Mouse (Mus musculus): Measurements from ENCODE around the gene Rmi2. TPM values are rescaled to one million over a fixed set of nuclear protein-coding genes. Genes with fewer than 3 reads are reported as not detected.

The Rmi2 gene
- total and polyA plus RNA-seq, 3 experiments = 2.8 to 8.0 TPM; not detected in 1

DNA sequence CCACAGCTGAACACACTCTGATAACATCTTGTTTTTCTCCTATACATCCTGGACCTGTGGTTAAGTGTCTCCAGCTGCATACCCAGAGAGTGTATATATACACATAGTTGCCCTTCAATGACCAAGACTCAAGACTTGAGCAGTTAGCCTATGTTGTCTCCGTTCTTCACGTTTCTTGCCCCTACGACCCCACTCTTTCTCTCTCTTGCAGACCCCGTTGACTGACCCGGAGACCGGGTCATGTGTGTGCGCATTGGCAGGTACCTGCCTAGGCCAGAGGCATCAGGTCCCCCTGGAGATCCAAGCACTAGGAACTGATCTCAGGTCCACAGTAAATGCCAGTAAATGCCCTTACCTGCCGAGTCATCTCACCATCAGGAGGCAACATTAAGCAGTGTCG is 7.6 kb upstream of the Rmi2 start:
- DNase-seq (ENCODE audit: low read depth, low spot score) = no peak

DNA sequence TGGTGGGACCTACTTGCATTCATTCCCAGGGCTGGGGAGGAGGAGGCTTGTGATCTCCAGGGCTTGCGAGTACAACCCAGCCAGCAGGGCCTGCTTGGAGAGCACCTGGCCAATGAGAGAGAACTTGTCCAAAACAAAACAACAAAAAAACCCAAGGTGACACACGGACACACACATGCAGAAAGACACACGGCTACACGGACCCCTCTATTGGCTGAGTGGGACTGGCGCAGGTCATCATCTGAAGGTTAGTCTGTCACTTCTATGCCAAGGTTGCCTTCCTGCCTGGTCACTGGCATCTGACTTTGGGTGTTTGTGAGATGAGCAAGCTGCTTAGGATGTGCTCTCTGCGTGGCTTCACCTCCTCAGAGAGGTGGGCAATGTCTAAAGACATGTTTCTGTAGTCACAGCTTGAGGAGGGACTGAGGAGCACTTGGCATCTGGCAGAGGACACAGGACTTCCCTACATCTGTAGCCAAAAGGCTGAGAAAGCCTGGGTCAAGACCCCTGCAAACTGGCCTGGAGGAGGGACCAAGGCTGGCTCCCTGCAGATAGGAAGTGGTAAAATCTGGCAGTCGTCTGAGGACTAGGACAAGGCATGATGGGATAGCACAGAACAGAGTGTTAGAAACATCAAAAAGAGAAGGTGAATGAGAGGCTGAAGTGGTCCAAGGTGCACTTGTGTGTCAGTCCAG is 6.9 kb upstream of the Rmi2 start:
- H3K27ac ChIP-seq (ENCODE audit: control insufficient read depth, low read depth, low read length) = no peak overlapping the region

More for the DNA sequence above, 7.6 kb upstream of the Rmi2 start:
- Histone ChIP-seq H3K9me3 (replicated peaks; ENCODE audit: insufficient read depth, low read length) (no peaks in the 10 kb centered on the region), H3K27me3 (ENCODE audit: control insufficient read depth in 1 of 2, insufficient read depth in 2 of 2, low read length in 2 of 2) (no peaks in the 10 kb centered on the region), H3K9ac (ENCODE audit: control insufficient read depth, low read depth, low read length, poor library complexity, severe bottlenecking) (no peak overlapping the region), H3K4me3 (ENCODE audit: control insufficient read depth in 1 of 2, insufficient read depth in 1 of 2, low read depth in 2 of 2, low read length in 2 of 2) (no peak overlapping the region), H3K4me1 (ENCODE audit: control insufficient read depth in 1 of 2, insufficient read depth in 2 of 2, low read length in 2 of 2) (no peaks in the 10 kb centered on the region), H3K27ac (ENCODE audit: control insufficient read depth, low read depth, low read length) (no peak overlapping the region), H3K36me3 (ENCODE audit: control insufficient read depth in 1 of 2, insufficient read depth in 2 of 2, low read length in 2 of 2) (no peaks in the 10 kb centered on the region), H3K79me2 (ENCODE audit: control insufficient read depth, insufficient read depth, low read length, poor library complexity) (no peaks in the 10 kb centered on the region)
- TF ChIP-seq MAZ (IDR thresholded peaks at IDR 0.05; ENCODE audit: low read depth, low read length) (no peak), MEF2A (IDR thresholded peaks at IDR 0.05; ENCODE audit: extremely low read depth, insufficient replicate concordance, low read depth, low read length, poor library complexity, severe bottlenecking) (no peak), TCF12 (IDR thresholded peaks at IDR 0.05; ENCODE audit: low read depth, low read length) (no peak), E2F4 (IDR thresholded peaks at IDR 0.05; ENCODE audit: borderline replicate concordance, low read depth, low read length) (no peak), ETS1 (IDR thresholded peaks at IDR 0.05; ENCODE audit: low read depth, low read length) (no peak), RCOR1 (IDR thresholded peaks at IDR 0.05; ENCODE audit: low read depth, low read length) (no peak), CHD1 (IDR thresholded peaks at IDR 0.05; ENCODE audit: low read depth, low read length) (no peak), MYB (IDR thresholded peaks at IDR 0.05; ENCODE audit: low read depth, low read length) (no peak), NRF1 (IDR thresholded peaks at IDR 0.05; ENCODE audit: insufficient read depth, low read depth, low read length, poor library complexity, severe bottlenecking) (no peak), HCFC1 (IDR thresholded peaks at IDR 0.05; ENCODE audit: low read depth, low read length) (no peak), GATA1 (IDR thresholded peaks at IDR 0.05; ENCODE audit: low read depth, low read length) (no peak), EP300 (IDR thresholded peaks at IDR 0.05; ENCODE audit: low read depth in 1 of 2, low read length in 2 of 2) (no peak), POLR2AphosphoS2 (IDR thresholded peaks at IDR 0.05; ENCODE audit: low read length) (no peak), BHLHE40 (IDR thresholded peaks at IDR 0.05; ENCODE audit: borderline replicate concordance, low read depth, low read length) (no peak), POLR2A (IDR thresholded peaks at IDR 0.05; ENCODE audit: control insufficient read depth in 1 of 2, insufficient read depth in 1 of 2, low read depth in 1 of 2, low read length in 2 of 2, poor library complexity in 1 of 2) (no peak)

More for the DNA sequence above, 6.9 kb upstream of the Rmi2 start:
- H3K9ac ChIP-seq (ENCODE audit: control insufficient read depth, low read depth, low read length, poor library complexity, severe bottlenecking) = no peak overlapping the region
- TF ChIP-seq JUND (IDR thresholded peaks at IDR 0.05; ENCODE audit: low read depth, low read length) (no peak), USF1 (IDR thresholded peaks at IDR 0.05; ENCODE audit: low read depth, low read length) (no peak), CTCF (IDR thresholded peaks at IDR 0.05 in 2 of 3, conservative IDR thresholded peaks at IDR 0.05 in 1 of 3; ENCODE audit: control insufficient read depth in 1 of 3, insufficient read depth in 1 of 3, low read depth in 2 of 3, low read length in 3 of 3, poor library complexity in 1 of 3, severe bottlenecking in 1 of 3) (no peak), NELFE (IDR thresholded peaks at IDR 0.05; ENCODE audit: low read depth, low read length) (no peak), GATA1 (IDR thresholded peaks at IDR 0.05; ENCODE audit: low read depth, low read length) (no peak), SIN3A (IDR thresholded peaks at IDR 0.05; ENCODE audit: low read length) (no peak), UBTF (IDR thresholded peaks at IDR 0.05; ENCODE audit: borderline replicate concordance, insufficient read depth, low read depth, low read length) (no peak), ETS1 (IDR thresholded peaks at IDR 0.05; ENCODE audit: low read depth, low read length) (no peak), E2F4 (IDR thresholded peaks at IDR 0.05; ENCODE audit: borderline replicate concordance, low read depth, low read length) (no peak), POLR2A (IDR thresholded peaks at IDR 0.05; ENCODE audit: control insufficient read depth in 1 of 2, insufficient read depth in 1 of 2, low read depth in 1 of 2, low read length in 2 of 2, poor library complexity in 1 of 2) (no peak), MXI1 (IDR thresholded peaks at IDR 0.05; ENCODE audit: low read depth, low read length) (no peak), MEF2A (IDR thresholded peaks at IDR 0.05; ENCODE audit: extremely low read depth, insufficient replicate concordance, low read depth, low read length, poor library complexity, severe bottlenecking) (no peak), TBP (IDR thresholded peaks at IDR 0.05; ENCODE audit: low read depth, low read length) (no peak), ZMIZ1 (IDR thresholded peaks at IDR 0.05; ENCODE audit: low read depth, low read length) (no peak), RCOR1 (IDR thresholded peaks at IDR 0.05; ENCODE audit: low read depth, low read length) (no peak), TAL1 (IDR thresholded peaks at IDR 0.05; ENCODE audit: low read length) (no peak)
- no peak for DNase-seq (ENCODE audit: low read depth, low spot score)
- no peaks in the 10 kb centered on the region for H3K4me1 ChIP-seq (ENCODE audit: control insufficient read depth in 1 of 2, insufficient read depth in 2 of 2, low read length in 2 of 2)
- H3K36me3 ChIP-seq (ENCODE audit: control insufficient read depth in 1 of 2, insufficient read depth in 2 of 2, low read length in 2 of 2) = no peaks in the 10 kb centered on the region
- no peaks in the 10 kb centered on the region for H3K27me3 ChIP-seq (ENCODE audit: control insufficient read depth in 1 of 2, insufficient read depth in 2 of 2, low read length in 2 of 2)
- no peak overlapping the region for H3K4me3 ChIP-seq (ENCODE audit: control insufficient read depth in 1 of 2, insufficient read depth in 1 of 2, low read depth in 2 of 2, low read length in 2 of 2)
- no peaks in the 10 kb centered on the region for H3K79me2 ChIP-seq (ENCODE audit: control insufficient read depth, insufficient read depth, low read length, poor library complexity)
- H3K9me3 ChIP-seq (replicated peaks; ENCODE audit: insufficient read depth, low read length) = no peaks in the 10 kb centered on the region
